Mouse (Mus musculus) neural tube, embryonic 12.5 days (tissue): ENCODE measurements around the gene Gpx8. TPM values are rescaled to one million over a fixed set of nuclear protein-coding genes. Genes with fewer than 3 reads are reported as not detected.

Experiments
- ATAC-seq: fragments of 200-750 bp; cut with Nextera tagmentation; 2 replicates; pipeline ENCODE4 v1.8.0; 2017; ENCODE audit warnings: low read depth, mild to moderate bottlenecking, moderate TSS enrichment, moderate library complexity; ENCODE audit not compliant: low FRiP score
- H3K27ac ChIP-seq: fragments of 300-500 bp; sonication (generic); 2 replicates; pipeline ENCODE4 v1.5.1; 2016
- H3K27me3 ChIP-seq: fragments of 300-500 bp; sonication (generic); replicated peaks from 2 replicates; pipeline ENCODE4 v1.6.1; 2016; ENCODE audit warnings: mild to moderate bottlenecking
- H3K36me3 ChIP-seq: fragments of 300-500 bp; sonication (generic); 2 replicates; pipeline ENCODE4 v1.6.1; 2016; ENCODE audit warnings: mild to moderate bottlenecking
- H3K4me1 ChIP-seq: fragments of 300-500 bp; sonication (generic); 2 replicates; pipeline ENCODE4 v1.6.1; 2016
- H3K4me2 ChIP-seq: fragments of 300-500 bp; sonication (generic); replicated peaks from 2 replicates; pipeline ENCODE4 v1.6.1; 2016; ENCODE audit warnings: mild to moderate bottlenecking
- H3K4me3 ChIP-seq: fragments of 300-500 bp; sonication (generic); 2 replicates; pipeline ENCODE4 v1.5.1; 2016
- H3K9ac ChIP-seq: fragments of 300-500 bp; sonication (generic); 2 replicates; pipeline ENCODE4 v1.6.1; 2016; ENCODE audit warnings: mild to moderate bottlenecking
- H3K9me3 ChIP-seq: fragments of 300-500 bp; sonication (generic); 2 replicates; pipeline ENCODE4 v1.6.1; 2016; ENCODE audit warnings: mild to moderate bottlenecking
- WGBS: fragments of 180-500 bp; shearing (Covaris S2); methylation state at CpG from one replicate; pipeline ENCODE4 v1.1.7; 2016; 5-methylcytosine and 5-hydroxymethylcytosine counted together
- polyA plus RNA-seq: library from polyadenylated mRNA; unstranded; fragments of >200 nt; fragmentation: Nextera tagmentation; extraction: Ambion mirVana; gene quantifications from 2 replicates; pipeline ENCODE4 v1.2.1, GENCODE M21; 2016

Gpx8 gene
- 91.5 and 93.3 TPM in 2 replicates for polyA plus RNA-seq

DNA sequence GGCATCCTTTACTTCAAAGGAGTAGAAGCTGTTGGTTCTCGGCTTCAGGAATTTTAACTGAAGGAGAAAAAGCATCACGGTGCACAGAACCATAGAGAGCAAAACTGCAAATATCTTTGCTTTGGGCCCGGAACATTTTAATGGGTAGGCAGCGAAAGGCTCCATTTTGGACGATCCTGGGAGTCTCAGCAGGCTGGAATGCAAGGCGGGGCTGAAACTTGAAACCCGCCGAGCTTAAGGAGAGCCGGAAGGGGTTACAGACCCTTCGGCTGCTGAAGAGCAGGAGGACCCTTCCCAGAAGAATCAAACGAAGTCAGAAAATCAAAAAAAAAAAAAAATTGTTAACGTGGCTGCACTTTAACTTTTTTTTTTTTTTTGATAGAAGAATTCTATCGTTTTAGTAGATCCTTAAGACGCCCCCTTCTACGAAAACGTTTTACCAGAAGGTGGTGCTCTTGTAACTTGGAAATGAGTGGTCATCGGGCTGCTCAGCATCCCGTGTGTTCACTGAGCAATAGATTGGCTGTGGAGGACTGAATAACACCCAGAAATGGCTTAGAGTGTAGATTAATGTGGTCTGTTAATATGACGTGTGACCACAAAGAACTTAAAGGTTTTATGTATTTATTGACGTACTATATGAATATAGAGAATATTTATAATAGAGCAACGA lies at the start of gene Gpx8:
Gpx8 (minus strand) TSS at position 200 of the 673 bp plus-strand sequence.
- peak within 1 kb of the TSS; percentile 52 for H3K9ac ChIP-seq
- 0 out of 2 replicates have a peak, but pooled peaks cover 8% of the 10 kb centered on the region for H3K4me1 ChIP-seq
- ATAC-seq, result peak; percentile 80
- H3K27ac ChIP-seq, result no peak within 1 kb of the TSS
- H3K4me2 ChIP-seq, result peak within 1 kb of the TSS; percentile 55
- no peaks in the 10 kb centered on the region for H3K36me3 ChIP-seq
- peak within 1 kb of the TSS; percentile 42 for H3K4me3 ChIP-seq
- H3K9me3 ChIP-seq, result no peaks in the 10 kb centered on the region
- H3K27me3 ChIP-seq, result no peaks in the 10 kb centered on the region
- WGBS, result 7% methylated on average over 21 of the region's 21 CpGs

DNA sequence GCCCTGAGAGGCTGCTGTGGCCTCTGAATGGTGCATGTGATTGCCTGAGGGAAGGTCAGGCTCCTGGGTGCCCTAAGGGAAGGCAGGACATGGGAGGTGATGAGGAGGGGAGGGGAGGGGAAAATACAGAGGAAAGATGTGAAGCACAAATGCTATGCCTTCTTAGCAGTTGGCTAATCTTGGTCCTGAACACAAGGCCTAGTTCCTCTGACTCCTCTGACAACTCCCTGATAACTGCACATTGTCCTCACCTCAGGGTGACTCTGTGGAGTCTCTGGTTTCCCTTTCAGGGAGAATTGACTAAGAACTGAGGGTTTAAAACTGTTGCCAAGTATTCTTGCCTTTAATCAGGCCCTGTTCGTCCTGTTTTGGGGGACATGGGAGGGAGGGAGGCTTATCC lies 48.4 kb upstream of the Gpx8 start:
- no peak overlapping the region for H3K4me2 ChIP-seq
- no peak overlapping the region for H3K27ac ChIP-seq
- H3K36me3 ChIP-seq, result no peaks in the 10 kb centered on the region
- H3K4me1 ChIP-seq, result no peaks in the 10 kb centered on the region
- WGBS, result 79% methylated on average over 1 of the region's 1 CpGs
- H3K9ac ChIP-seq, result no peak overlapping the region
- no peak for ATAC-seq
- H3K27me3 ChIP-seq, result no peaks in the 10 kb centered on the region
- H3K9me3 ChIP-seq, result no peaks in the 10 kb centered on the region
- no peak overlapping the region for H3K4me3 ChIP-seq

DNA sequence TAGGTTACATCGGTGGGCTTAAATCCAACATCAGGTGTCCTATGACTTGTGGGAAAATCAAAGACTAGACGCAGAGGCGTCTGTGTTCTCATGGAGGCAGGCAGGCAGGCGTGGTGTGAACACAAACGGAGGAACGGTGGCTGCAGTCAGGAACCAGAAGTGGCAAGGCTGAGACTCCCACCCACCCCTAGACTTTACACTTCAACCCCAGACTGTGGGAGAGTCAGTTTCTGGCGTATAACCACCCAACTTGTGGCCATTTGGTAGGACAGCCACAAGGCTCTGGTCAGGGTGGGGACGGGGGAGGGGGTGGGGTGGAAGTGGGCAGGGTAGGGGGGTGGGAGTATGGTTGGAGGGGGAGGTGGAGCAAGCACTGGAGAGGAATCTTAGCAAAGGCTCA lies 44.3 kb upstream of the Gpx8 start:
- Histone ChIP-seq H3K27me3 (no peaks in the 10 kb centered on the region), H3K4me1 (no peaks in the 10 kb centered on the region), H3K9ac (no peak overlapping the region), H3K4me3 (no peak overlapping the region), H3K4me2 (no peak overlapping the region), H3K36me3 (no peaks in the 10 kb centered on the region), H3K27ac (no peak overlapping the region), H3K9me3 (no peaks in the 10 kb centered on the region)
- WGBS, result 65% methylated on average over 8 of the region's 8 CpGs
- no peak for ATAC-seq

DNA sequence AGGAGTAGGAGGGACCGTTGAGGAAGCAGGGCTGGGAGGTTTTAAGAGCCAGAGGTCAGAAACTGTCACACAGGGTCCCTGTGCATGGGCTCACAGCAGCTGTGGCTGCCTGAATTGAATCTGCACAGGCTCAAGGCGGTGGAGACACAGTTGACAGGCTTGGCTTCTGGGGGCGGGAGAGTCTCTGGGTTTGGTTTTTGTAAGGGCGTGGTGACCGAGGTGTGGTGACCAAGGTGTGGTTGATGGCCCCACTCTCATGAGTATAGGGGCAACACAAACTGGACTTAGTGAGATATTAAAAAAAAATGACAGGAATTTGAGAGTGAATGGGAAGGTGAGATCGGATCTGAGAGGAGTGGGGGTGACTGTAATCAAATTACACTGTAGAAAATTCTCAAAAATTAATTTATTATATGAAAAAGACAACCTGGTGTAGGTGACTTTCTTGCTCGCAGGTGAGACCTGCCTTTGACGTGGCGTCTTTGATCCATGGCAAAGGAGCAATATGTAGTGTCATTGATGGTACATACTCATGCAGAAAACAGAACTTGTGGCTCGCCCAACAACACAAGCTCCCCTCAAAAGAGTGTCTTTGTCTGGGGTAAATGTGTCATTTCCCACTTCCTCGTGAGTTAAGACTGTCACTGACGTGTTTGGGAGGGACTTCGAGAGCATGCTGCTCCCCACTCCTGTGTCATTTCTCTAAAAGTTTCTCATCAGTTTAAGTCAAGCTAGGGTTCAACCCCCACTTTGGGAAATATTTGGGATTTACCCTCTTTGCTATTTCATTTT lies 41.2 kb upstream of the Gpx8 start:
- no peaks in the 10 kb centered on the region for H3K36me3 ChIP-seq
- no peak overlapping the region for H3K4me3 ChIP-seq

DNA sequence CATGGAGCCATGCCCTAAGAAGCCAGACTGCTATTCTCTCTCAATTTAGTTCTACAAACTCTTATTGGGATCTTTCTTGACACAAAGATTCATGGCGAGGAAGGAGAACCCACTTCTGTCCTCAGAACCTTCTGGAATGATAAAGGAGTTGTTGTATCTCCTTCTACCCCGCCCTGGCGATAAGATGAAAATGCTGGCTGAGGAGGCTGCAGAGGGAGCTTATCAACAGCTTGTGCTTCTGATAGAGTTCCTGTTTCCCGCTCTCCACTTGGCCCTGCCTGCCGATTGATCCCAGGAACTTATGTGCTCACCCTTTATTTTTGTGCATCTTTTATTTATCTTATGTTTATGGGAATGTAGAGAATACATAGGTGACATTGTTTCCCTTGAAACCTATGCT lies 38.5 kb upstream of the Gpx8 start:
- H3K4me2 ChIP-seq, result no peak overlapping the region
- H3K4me3 ChIP-seq, result no peak overlapping the region
- no peaks in the 10 kb centered on the region for H3K36me3 ChIP-seq
- no peaks in the 10 kb centered on the region for H3K27me3 ChIP-seq
- ATAC-seq, result no peak
- H3K9me3 ChIP-seq, result no peaks in the 10 kb centered on the region
- no peak overlapping the region for H3K9ac ChIP-seq
- H3K4me1 ChIP-seq, result no peaks in the 10 kb centered on the region
- H3K27ac ChIP-seq, result no peak overlapping the region
- 80% methylated on average over 5 of the region's 5 CpGs for WGBS

More for the DNA sequence above, 41.2 kb upstream of the Gpx8 start:
- H3K4me2 ChIP-seq, result no peak overlapping the region
- no peak overlapping the region for H3K9ac ChIP-seq
- ATAC-seq, result no peak
- H3K27me3 ChIP-seq, result no peaks in the 10 kb centered on the region
- WGBS, result 85% methylated on average over 13 of the region's 13 CpGs
- H3K9me3 ChIP-seq, result no peaks in the 10 kb centered on the region
- no peaks in the 10 kb centered on the region for H3K4me1 ChIP-seq
- H3K27ac ChIP-seq, result no peak overlapping the region

DNA sequence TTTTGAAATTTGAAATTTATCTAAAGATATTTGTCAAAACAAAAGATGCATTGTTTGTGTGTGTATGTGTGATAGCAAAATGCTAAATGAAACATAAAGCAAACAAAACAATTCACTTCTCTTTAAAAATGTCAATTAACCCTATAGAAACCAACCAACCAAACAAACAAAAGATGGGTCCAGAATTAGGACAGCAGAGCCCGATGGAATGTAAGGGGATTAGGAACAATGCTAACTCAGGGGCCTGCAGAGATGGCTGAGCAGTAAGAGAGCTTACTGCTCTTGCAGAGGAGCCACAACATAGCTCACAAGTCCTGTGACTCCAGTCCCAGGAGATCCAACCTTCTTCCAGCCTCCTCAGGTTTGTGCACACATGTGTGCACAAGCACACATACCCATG lies 35.9 kb upstream of the Gpx8 start:
- H3K9me3 ChIP-seq, result no peaks in the 10 kb centered on the region

DNA sequence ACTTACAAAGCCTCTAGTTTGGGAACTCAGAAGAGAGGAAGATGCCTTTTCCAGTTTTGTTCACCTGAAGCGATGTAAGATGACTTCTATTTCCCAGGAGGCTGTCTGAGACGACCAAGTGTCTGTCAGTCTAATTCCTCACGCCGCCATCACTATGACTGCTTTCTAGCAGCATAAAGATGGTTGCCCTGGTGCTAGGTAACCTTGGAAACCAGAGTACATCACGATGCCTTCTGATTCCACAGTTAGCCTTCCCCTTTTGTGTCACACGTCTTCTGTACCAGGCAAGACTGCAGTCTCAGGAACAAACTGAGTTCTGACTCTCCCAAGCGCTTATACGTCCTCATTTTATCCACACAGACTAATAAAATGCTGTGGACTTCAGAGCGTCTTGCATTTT lies 32.8 kb upstream of the Gpx8 start:
- no peak overlapping the region for H3K4me2 ChIP-seq
- no peaks in the 10 kb centered on the region for H3K36me3 ChIP-seq
- H3K9me3 ChIP-seq, result no peaks in the 10 kb centered on the region
- no peak for ATAC-seq
- no peak overlapping the region for H3K4me3 ChIP-seq
- H3K4me1 ChIP-seq, result no peaks in the 10 kb centered on the region
- no peak overlapping the region for H3K9ac ChIP-seq
- 61% methylated on average over 9 of the region's 9 CpGs for WGBS
- H3K27ac ChIP-seq, result no peak overlapping the region
- no peaks in the 10 kb centered on the region for H3K27me3 ChIP-seq

More for the DNA sequence above, 35.9 kb upstream of the Gpx8 start:
- no peaks in the 10 kb centered on the region for H3K36me3 ChIP-seq
- no peak for ATAC-seq
- H3K4me3 ChIP-seq, result no peak overlapping the region
- H3K9ac ChIP-seq, result no peak overlapping the region
- no peak overlapping the region for H3K4me2 ChIP-seq
- no peaks in the 10 kb centered on the region for H3K4me1 ChIP-seq
- WGBS, result 46% methylated on average over 1 of the region's 1 CpGs
- H3K27ac ChIP-seq, result no peak overlapping the region
- no peaks in the 10 kb centered on the region for H3K27me3 ChIP-seq

DNA sequence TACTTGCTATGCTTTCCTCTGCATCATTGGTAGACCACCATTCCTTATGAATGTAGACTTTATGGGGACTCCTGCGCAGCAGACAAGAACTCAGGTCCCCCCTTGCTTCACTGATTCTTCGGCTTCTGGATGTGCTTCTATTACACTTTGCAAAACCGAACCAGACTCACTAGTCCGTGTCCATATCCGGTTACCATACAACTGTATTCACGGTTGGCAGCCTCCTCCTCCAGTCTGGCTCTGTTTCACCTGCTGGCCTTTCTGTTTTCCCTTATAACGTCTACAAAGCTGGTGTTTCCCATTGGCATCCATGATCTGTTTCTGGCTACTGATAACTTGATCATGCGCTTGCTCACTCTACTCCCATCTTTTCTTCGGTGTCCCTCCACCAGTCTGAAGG lies 18.3 kb upstream of the Gpx8 start:
- 92% methylated on average over 9 of the region's 9 CpGs for WGBS
- Histone ChIP-seq H3K27ac (no peak overlapping the region), H3K4me1 (no peaks in the 10 kb centered on the region), H3K27me3 (no peaks in the 10 kb centered on the region), H3K9ac (no peak overlapping the region), H3K4me3 (no peak overlapping the region), H3K9me3 (no peaks in the 10 kb centered on the region), H3K4me2 (no peak overlapping the region), H3K36me3 (no peaks in the 10 kb centered on the region)
- no peak for ATAC-seq

DNA sequence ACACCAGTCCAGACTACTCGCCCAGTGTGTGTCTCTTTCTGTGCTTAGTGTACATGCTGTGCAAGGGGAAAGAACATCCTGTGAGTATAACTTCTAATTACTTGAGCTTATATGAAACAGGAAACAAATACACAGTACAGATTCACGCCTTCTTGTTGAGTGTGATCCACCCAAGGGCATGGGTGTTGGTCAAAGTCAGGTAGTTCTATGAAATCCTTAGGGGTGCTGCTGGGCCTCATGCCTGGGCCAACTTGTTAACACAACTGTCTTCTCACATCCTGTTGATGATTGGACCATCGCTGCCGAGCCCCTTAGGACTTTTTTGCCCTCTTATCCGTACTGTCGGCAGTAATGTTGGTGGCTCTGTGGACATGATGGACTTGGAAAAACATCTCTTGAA lies 15.5 kb upstream of the Gpx8 start:
- no peaks in the 10 kb centered on the region for H3K27me3 ChIP-seq
- H3K4me3 ChIP-seq, result no peak overlapping the region
- no peaks in the 10 kb centered on the region for H3K36me3 ChIP-seq
- WGBS, result 90% methylated on average over 6 of the region's 6 CpGs
- no peak overlapping the region for H3K9ac ChIP-seq
- no peaks in the 10 kb centered on the region for H3K4me1 ChIP-seq
- no peak overlapping the region for H3K4me2 ChIP-seq
- no peak overlapping the region for H3K27ac ChIP-seq
- no peak for ATAC-seq
- H3K9me3 ChIP-seq, result no peaks in the 10 kb centered on the region

DNA sequence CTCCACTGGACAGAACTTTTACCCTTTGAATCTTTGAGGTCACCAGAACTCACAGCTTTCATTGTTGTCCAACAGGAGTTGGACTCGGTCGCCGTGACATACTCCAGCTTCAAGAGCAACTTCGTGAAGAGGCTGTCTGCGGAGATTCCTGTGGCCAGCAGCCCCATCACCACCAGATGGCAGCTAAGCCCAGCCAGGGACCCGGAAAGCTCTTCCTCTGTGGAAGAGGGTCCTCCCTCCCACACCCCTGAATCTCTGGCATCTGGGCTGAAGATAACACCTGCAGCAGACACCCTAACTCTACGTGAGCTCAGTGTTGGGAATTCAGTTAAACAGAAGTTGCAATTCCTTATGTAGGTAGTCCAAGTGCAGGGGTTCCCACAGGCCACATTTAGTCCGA lies 9.6 kb upstream of the Gpx8 start:
- H3K4me3 ChIP-seq, result no peak overlapping the region
- no peak overlapping the region for H3K27ac ChIP-seq
- no peaks in the 10 kb centered on the region for H3K4me1 ChIP-seq
- no peak for ATAC-seq
- no peaks in the 10 kb centered on the region for H3K9me3 ChIP-seq
- no peak overlapping the region for H3K9ac ChIP-seq
- 51% methylated on average over 8 of the region's 8 CpGs for WGBS
- H3K27me3 ChIP-seq, result no peaks in the 10 kb centered on the region
- H3K36me3 ChIP-seq, result no peaks in the 10 kb centered on the region
- no peak overlapping the region for H3K4me2 ChIP-seq

DNA sequence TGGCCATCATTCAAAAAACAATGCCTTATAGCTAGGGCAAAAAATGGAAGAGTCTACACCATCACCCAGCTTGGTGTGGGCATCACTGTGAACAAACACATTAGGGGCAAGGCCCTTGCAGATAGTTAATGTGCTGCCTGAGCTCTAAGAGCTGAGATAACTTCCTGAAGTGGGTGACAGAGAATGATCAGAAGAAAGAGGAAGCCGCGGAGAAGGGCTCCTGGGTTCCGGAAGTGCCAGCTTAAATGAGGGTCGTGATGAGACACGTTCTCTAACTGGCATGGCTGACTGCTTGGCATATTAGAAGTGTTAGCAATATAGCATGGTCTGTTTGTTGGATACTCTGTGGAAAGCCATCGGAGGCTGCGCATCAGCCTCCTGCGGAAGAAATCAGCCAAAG lies 8.0 kb upstream of the Gpx8 start:
- no peak overlapping the region for H3K9ac ChIP-seq
- H3K4me1 ChIP-seq, result no peaks in the 10 kb centered on the region
- H3K4me2 ChIP-seq, result no peak overlapping the region
- H3K27ac ChIP-seq, result no peak overlapping the region
- H3K4me3 ChIP-seq, result no peak overlapping the region
- H3K36me3 ChIP-seq, result no peaks in the 10 kb centered on the region
- no peaks in the 10 kb centered on the region for H3K27me3 ChIP-seq
- 92% methylated on average over 8 of the region's 8 CpGs for WGBS
- no peaks in the 10 kb centered on the region for H3K9me3 ChIP-seq
- no peak for ATAC-seq

DNA sequence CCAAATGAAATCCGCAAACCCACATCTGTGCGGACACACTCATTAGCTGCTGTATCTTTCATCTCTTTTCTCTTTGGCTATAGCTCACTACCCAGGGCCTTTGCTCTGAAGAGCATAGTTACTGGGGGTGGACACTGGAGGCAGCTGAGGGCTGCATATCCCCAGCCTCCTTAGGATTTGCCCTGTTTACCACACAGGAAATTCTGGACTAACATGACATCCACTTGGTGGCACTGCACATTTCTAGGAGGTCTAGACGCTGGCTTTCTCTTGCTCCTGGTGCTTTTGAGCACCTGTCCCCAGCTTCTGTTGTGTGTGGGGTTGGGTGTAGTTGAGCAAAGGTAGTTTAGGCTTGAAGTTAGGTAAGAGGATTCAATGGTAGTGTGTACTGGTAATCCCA lies 1.4 kb upstream of the Gpx8 start:
- WGBS, result 73% methylated on average over 3 of the region's 3 CpGs

DNA sequence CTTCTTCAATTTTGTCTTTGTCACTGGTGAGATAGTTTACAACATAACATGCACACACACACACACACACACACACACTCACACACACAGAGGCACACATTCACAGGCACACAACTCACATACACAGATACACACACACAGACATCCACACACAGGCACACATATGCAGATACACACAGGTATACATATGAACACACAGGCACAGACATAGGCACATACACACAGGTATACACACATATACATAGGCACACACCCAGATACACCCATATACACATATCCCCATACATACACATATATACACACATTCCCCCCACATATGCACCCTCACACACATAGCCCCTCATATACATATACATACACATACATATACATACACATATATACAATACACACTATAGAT lies 808 bp upstream of the Gpx8 start:
- Histone ChIP-seq H3K36me3 (no peaks in the 10 kb centered on the region), H3K27ac (no peak overlapping the region), H3K9ac (no peak overlapping the region), H3K4me3 (no peak overlapping the region), H3K4me2 (no peak overlapping the region), H3K27me3 (no peaks in the 10 kb centered on the region), H3K9me3 (no peaks in the 10 kb centered on the region), H3K4me1 (0 out of 2 replicates have a peak, but pooled peaks cover 8% of the 10 kb centered on the region)
- peak; percentile 51 for ATAC-seq

More for the DNA sequence above, 1.4 kb upstream of the Gpx8 start:
- Histone ChIP-seq H3K4me1 (0 out of 2 replicates have a peak, but pooled peaks cover 8% of the 10 kb centered on the region), H3K9ac (no peak overlapping the region), H3K27me3 (no peaks in the 10 kb centered on the region), H3K4me2 (no peak overlapping the region), H3K9me3 (no peaks in the 10 kb centered on the region), H3K4me3 (no peak overlapping the region), H3K36me3 (no peaks in the 10 kb centered on the region), H3K27ac (no peak overlapping the region)
- no peak for ATAC-seq
